Mouse (Mus musculus): ENCODE results near the gene Psmg4.

Gene Psmg4

DNA sequence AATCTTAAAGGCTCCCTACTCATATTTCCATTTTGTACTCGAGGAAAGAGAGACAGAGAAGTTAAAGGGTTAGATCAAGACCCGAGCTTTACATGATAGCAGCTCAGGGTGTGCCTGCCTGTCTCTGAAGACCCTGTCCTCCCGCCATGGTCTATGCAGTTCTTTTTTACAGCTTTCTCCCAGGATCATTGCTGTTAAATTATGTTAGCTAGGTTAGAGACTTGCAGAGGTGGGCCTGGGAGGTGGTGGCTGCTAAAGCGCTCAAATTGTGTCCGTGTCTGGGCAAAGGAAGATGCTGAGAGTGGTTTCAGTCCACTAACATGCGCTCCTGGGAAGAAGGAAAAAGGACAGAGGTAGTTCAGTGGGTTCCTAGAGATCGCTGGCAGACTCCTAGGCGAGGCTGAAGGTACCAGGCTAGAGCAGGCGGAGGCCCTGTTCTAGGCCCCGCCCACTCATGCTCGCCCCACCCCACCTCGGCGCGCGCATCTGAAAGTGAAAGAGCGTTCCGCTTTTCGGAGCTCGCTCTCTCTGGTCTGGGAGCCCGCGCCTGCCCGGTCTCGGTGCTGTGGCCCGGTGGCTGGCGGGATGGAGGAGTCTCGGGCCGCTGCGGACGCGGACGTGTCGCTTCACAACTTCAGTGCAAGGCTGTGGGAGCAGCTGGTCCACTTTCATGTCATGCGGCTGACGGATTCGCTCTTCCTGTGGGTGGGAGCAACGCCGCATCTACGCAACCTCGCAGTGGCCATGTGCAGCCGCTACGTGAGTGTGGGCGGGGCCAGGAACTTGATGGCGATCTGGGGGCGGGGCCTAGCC lies at the start of gene Psmg4:
Gene Psmg4 (plus strand): TSS at position 474 of the 813 bp plus-strand sequence.
- peak; percentile 93 for DNase-seq (ENCODE audit: low read depth, low spot score)

DNA sequence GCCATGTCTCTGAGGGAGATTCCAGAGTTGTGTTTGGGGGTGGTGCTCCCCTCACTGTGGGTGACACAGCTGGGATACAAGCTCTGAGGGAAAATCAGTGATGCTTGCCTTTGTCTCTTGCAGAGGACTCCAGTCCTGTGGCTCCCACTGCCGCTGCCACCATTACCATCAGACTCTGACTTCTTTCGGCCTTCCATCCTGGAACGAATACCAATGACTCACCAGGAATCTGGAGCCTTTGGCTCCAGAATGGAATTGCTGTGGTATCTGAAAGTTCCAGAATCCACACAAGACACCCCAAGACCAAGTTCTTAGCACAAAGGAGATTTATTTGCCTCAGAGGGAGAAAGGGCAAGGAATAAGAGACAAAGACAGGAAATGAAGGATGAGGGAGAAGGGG lies 49.7 kb upstream of the Psmg4 start:
- DNase-seq (ENCODE audit: low read depth, low spot score) = no peak

- no peak for DNase-seq (ENCODE audit: low read depth, low spot score)
Observed at GRCm38 (mm10) chr13:34114654-34115053, 48.1 kb upstream of the Psmg4 start.

DNA sequence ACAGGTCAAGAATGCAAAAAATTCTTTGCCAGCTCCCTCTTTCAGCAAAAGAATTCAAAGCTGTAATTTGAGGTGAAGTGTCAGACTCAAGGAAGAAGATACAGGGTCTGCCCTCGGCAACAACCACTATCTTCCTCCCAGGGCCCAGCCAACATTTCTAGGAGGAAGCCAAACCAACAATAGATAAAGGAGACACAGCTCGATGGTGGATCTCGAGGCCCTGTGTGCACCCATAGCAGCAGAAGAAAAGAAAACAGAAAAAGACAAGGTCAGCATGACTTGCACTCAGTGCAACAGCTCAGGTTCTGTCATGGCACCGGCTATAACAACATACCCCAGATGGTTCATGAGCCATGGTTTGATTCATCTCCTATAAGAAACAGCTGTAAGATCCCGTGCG lies 46.3 kb upstream of the Psmg4 start:
- no peak for DNase-seq (ENCODE audit: low read depth, low spot score)

DNA sequence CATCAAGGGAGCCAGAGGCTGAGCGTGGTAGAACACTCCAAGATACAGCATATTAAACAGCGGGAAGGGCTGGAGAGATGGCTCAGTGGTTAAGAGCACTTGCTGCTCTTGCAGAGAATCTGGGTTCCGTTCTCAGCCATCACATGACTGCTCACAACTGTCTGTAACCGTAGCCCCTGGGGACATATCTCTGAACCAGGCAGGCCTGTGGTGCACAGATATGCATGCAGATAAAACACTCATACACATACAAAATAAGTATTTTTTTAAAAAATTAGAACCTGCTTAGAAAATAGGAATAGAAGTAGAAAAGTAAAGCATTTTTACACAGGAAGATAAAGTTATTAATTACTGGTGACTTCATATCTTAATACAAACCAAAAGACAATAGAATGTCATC lies 43.9 kb upstream of the Psmg4 start:
- no peak for DNase-seq (ENCODE audit: low read depth, low spot score)

DNA sequence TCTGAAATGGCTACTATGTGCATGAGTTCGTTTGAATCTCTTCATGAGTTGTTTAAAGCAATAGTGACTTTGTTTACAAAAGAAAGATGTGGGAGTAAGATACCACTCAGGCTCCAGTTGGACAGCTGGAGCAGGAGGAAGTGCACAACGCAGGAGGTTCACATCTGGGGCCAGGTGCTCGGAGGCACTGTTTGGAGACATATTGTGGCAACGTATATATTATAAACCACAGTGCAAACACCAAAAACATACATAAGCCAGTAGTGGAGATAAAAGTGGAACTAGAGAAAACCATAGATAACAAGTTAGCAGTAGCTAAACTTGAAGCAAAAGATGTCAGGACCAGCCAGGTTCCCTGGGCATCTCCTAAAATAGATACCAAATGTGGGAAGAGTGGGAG lies 43.4 kb upstream of the Psmg4 start:
- no peak for DNase-seq (ENCODE audit: low read depth, low spot score)

DNA sequence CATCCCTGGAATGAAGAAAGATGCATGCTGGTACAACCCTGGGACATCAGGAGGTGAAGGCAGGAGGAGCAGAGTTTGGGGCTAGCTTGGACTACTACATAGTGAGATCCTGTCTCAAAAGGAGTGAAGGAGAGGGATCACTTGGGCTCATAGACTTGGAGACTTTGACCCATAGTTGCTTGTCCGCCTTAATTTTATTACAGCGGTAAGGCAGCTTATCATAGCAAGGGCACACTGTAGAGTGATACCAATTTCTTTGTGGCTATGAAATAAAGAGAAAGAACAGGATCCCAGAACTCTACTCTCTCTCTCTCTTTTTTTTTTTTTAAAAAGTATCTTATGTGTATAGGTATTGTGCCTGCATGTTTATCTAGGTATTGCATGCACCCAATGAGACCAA lies 42.2 kb upstream of the Psmg4 start:
- no peak for DNase-seq (ENCODE audit: low read depth, low spot score)

GRCm38 (mm10) chr13:34125711-34126110 lies 37.1 kb upstream of the Psmg4 start:
- no peak for DNase-seq (ENCODE audit: low read depth, low spot score)

GRCm38 (mm10) chr13:34128276-34129114 lies 34.3 kb upstream of the Psmg4 start:
- no peak for DNase-seq (ENCODE audit: low read depth, low spot score)

- peak; percentile 82 for DNase-seq (ENCODE audit: low read depth, low spot score)
Observed at GRCm38 (mm10) chr13:34129485-34130225, 33.1 kb upstream of the Psmg4 start.

DNA sequence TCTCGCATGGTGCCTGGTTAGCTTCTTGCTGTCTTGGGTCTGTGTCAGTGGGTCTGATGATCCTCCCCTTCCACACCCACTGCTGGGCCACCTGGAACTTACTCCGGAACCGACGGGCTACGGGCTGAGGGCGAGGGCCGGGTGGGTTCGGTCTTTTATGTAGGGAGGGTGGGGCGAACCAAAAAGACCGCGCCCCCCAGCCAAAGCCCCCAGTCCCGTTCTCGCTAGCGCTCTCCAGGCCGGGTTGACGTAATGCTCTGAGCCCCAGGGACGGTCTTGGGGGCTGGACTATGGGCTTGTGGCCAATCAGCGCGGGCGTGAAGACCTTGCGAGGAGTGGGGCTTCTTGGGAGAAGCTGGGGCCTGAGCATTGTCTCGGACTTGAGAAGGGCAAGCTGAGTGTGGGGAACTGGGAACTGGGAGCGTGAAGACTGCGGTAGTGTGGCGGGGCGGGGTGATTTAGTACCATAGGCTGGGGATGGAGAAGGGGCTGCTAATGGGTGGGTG lies 32.5 kb upstream of the Psmg4 start, which contains the start of gene Tubb2b:
Gene Tubb2b (minus strand): TSS at position 241 of the 506 bp plus-strand sequence.
- peak; percentile 96 for DNase-seq (ENCODE audit: low read depth, low spot score)

DNA sequence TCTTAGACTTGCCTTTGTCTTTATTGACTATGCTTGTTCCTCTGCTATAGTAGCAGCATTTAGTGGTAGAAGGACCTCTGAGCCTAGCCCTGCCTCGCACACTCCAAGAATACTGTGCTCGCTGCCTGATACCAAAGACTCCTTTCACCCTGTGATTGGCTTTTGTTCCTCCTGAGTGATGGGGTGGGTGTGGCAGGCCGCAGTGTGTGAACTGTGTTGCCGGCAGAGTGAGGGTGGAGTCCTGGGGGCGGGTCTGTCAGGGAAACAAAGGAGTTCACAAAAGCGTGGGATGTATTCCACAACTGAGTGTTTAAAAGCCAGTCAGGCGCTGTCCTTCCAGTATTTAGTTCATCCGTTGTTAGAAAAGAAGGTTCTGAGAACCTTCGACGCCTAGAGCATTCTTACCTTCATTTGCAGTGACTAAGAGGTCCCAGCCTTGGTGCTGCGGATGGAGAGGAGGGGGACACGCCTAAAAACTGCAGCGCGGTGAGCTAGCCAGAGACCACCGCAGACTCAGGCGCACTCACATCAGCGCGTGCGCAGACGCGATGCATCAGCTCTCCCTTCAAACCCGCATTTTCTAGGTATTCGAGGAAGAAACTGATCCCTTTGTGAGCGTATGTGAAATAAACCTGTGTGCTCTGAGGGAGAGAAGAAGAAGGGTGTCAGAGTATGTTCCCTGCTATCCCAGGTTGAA lies 31.6 kb upstream of the Psmg4 start:
- peak; percentile 88 for DNase-seq (ENCODE audit: low read depth, low spot score)

DNA sequence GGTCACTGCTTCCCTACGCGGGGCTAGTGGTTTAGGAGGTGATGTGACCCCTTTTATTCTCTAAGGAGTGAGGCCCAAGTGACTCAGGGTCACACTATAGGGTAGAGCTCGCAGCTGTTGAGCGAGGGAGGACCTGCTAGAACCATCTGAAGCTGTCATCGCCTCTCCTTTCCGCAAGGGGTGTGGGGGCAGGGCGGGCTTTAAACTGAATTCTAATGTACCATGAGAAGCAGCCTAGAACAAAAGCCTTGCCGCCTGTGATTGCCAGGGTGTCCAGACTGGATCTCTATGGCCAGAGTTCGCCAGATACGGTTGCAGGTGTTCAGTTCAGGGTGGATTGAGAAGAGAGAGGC lies 31.1 kb upstream of the Psmg4 start:
- DNase-seq (ENCODE audit: low read depth, low spot score) = peak; percentile 89

- DNase-seq (ENCODE audit: low read depth, low spot score) = no peak
Observed at GRCm38 (mm10) chr13:34132299-34132698, 30.5 kb upstream of the Psmg4 start.

DNA sequence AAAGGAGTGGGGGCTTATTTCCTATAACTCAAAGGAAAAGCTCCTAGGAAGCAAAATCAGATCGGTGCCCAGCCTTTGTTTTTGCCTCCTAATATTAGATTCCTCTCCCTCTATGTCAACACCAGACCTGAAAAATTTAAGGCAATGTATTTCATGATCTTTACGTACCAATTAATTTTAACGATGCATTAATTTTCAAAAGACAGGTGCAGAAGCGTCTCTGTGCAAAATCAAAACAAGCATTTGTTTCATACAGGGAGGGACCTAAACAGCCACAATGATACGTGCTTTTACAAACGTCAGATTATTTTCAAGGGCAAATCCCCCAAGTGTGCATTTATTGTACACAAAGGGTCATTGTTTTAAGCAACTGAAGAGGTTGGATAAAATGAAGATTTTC lies 29.9 kb upstream of the Psmg4 start:
- DNase-seq (ENCODE audit: low read depth, low spot score) = no peak

GRCm38 (mm10) chr13:34133326-34134071 lies 29.3 kb upstream of the Psmg4 start:
- DNase-seq (ENCODE audit: low read depth, low spot score) = peak; percentile 71

GRCm38 (mm10) chr13:34134276-34134675 lies 28.5 kb upstream of the Psmg4 start:
- DNase-seq (ENCODE audit: low read depth, low spot score) = no peak

GRCm38 (mm10) chr13:34136605-34137004 lies 26.2 kb upstream of the Psmg4 start:
- no peak for DNase-seq (ENCODE audit: low read depth, low spot score)

DNA sequence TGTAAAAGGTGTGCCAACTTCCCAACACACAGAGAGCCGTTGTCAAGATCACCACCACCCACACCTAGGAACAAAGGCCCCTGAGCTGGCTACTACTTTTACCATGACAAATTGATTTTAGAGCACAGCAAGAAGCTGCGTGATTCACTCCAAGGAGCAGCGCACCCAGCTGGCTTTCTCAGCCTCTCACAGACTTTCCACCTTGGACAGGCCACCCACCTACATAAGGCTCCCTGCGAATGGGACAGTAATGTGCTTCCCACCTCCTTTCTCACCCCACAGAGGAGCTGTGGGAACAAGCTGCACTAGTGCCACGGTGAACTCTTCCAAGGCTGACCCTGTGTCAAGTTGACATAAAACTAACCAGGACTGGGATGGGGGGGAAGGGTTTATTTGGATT lies 19.4 kb upstream of the Psmg4 start:
- DNase-seq (ENCODE audit: low read depth, low spot score) = no peak

DNA sequence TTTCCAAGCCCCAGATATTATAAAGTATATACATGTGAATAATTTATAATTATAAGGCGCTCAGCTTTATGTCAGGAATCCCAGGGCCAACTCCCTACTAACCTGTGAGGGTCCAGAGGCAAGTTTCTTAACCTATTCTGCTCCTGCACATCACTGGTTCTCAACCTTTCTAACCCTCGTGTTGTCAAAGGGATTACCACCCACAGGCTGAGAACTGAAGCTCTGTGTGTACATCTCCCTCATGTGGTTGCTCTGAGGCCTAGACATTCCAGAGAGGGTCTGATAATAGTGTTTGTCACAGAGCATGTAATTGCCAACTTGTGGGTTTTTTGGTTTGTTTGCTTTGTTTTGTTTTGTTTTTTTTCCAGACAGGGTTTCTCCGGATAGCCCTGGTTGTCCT lies 15.8 kb upstream of the Psmg4 start:
- no peak for DNase-seq (ENCODE audit: low read depth, low spot score)

DNA sequence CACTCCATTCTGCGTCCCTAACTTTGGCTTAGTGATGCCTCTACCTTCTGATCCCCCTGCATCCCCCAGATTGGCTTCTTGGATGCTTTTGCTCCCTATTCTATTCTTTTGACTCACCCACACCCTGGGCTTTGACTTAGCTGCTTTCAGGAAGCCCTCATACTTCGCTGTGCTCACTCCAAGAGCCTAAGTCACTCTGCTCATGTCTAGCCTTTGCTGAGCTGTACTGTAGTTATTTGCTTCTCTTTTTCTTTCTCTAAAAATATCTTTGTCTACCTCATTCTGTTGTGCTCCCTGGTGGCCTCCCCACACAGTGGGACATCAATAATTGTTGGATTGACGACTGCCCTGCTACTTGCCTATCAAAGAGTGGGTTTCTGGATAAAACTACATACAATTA lies 14.6 kb upstream of the Psmg4 start:
- DNase-seq (ENCODE audit: low read depth, low spot score) = no peak
